Mouse (Mus musculus) liver, adult 2 months (tissue): ENCODE results near the gene a. TPM values are rescaled to one million over a fixed set of nuclear protein-coding genes. Genes with fewer than 3 reads are reported as not detected.

Source experiments
- DNase-seq: peaks from one replicate; pipeline ENCODE4 v3.0.0-alpha.2; 2011; ENCODE audit warnings: low read depth, low spot score; ENCODE audit errors: extremely low read depth
- H3K27ac ChIP-seq: fragments of 200-500 bp; replicated peaks from 2 replicates; pipeline ENCODE4 v1.5.1; 2012; ENCODE audit warnings: low read depth, mild to moderate bottlenecking, control low read depth, inconsistent platforms, low read length; ENCODE audit not compliant: insufficient read depth
- H3K27me3 ChIP-seq: fragments of 200-500 bp; 2 replicates; pipeline ENCODE4 v1.6.1; 2012; ENCODE audit warnings: mild to moderate bottlenecking, moderate library complexity, low read length, inconsistent platforms; ENCODE audit not compliant: control insufficient read depth, insufficient read depth
- H3K36me3 ChIP-seq: fragments of 200-500 bp; 2 replicates; pipeline ENCODE4 v1.6.1; 2012; ENCODE audit warnings: low read length, inconsistent platforms; ENCODE audit not compliant: control insufficient read depth, insufficient read depth
- H3K4me1 ChIP-seq: fragments of 200-500 bp; 2 replicates; pipeline ENCODE4 v1.6.1; 2011; ENCODE audit warnings: low read length; ENCODE audit not compliant: control insufficient read depth, insufficient read depth
- H3K4me3 ChIP-seq: fragments of 200-500 bp; 2 replicates; pipeline ENCODE4 v1.5.1; 2011; ENCODE audit warnings: low read depth, mild to moderate bottlenecking, control low read depth, low read length, moderate library complexity; ENCODE audit not compliant: insufficient read depth
- H3K79me2 ChIP-seq: fragments of 200-500 bp; 2 replicates; pipeline ENCODE4 v1.6.1; 2012; ENCODE audit warnings: inconsistent platforms, mild to moderate bottlenecking, low read length, moderate library complexity; ENCODE audit not compliant: control insufficient read depth, insufficient read depth
- H3K9ac ChIP-seq: fragments of 200-500 bp; 2 replicates; pipeline ENCODE4 v1.6.1; 2012; ENCODE audit warnings: low read depth, mild to moderate bottlenecking, control low read depth, inconsistent platforms, low read length
- CTCF ChIP-seq: fragments of 200-500 bp; IDR thresholded peaks from 2 replicates; pipeline ENCODE4 v1.5.1; 2011; ENCODE audit warnings: low read depth, low read length, control low read depth
- POLR2A ChIP-seq: fragments of 200-500 bp; IDR thresholded peaks from 2 replicates; pipeline ENCODE4 v1.6.1; 2011; ENCODE audit warnings: low read length, control low read depth; ENCODE audit not compliant: insufficient read depth; ENCODE audit errors: extremely low read depth
- WGBS: fragments of 180-500 bp; shearing (Covaris S2); methylation state at CpG from one replicate; pipeline ENCODE4 v1.1.7; 2018; 5-methylcytosine and 5-hydroxymethylcytosine counted together
- polyA plus RNA-seq: library from polyadenylated mRNA; depleted of rRNA; stranded (reverse); fragments of >200 nt; gene quantifications from 2 replicates; pipeline ENCODE4 v1.2.3, GENCODE M21; 2012
- total RNA-seq: library from RNA; depleted of rRNA; stranded (reverse); fragments of >200 nt; gene quantifications from 2 replicates; pipeline ENCODE4 v1.2.3, GENCODE M21; 2014

a gene
- total and polyA plus RNA-seq, 2 experiments = not detected

GRCm38 (mm10) chr2:155030831-155031230 lies 239.6 kb downstream of the a start:
- Histone ChIP-seq H3K27me3 (no peaks in the 10 kb centered on the region), H3K9ac (no peak overlapping the region), H3K27ac (no peak overlapping the region), H3K4me1 (no peaks in the 10 kb centered on the region), H3K79me2 (no peaks in the 10 kb centered on the region), H3K36me3 (no peaks in the 10 kb centered on the region), H3K4me3 (no peak overlapping the region)
- TF ChIP-seq POLR2A (no peak), CTCF (no peak)
- no peak for DNase-seq
- 74% methylated on average over 7 of the region's 7 CpGs for WGBS

GRCm38 (mm10) chr2:155032938-155033710 lies 241.9 kb downstream of the a start:
- TF ChIP-seq CTCF (no peak), POLR2A (no peak)
- H3K36me3 ChIP-seq = no peaks in the 10 kb centered on the region
- H3K27me3 ChIP-seq = no peaks in the 10 kb centered on the region
- no peak overlapping the region for H3K9ac ChIP-seq
- no peak overlapping the region for H3K4me3 ChIP-seq
- 54% methylated on average over 19 of the region's 19 CpGs for whole genome bisulfite sequencing
- no peak overlapping the region for H3K27ac ChIP-seq
- no peaks in the 10 kb centered on the region for H3K4me1 ChIP-seq
- H3K79me2 ChIP-seq = no peaks in the 10 kb centered on the region
- no peak for DNase-seq

- H3K79me2 ChIP-seq = no peaks in the 10 kb centered on the region
- H3K4me3 ChIP-seq = no peak overlapping the region
These were observed 248.8 kb downstream of the a start for GRCm38 (mm10) chr2:155039956-155040355.

GRCm38 (mm10) chr2:155044542-155044941 lies 253.3 kb downstream of the a start:
- no peak overlapping the region for H3K4me3 ChIP-seq
- no peak overlapping the region for H3K9ac ChIP-seq
- 93% methylated on average over 3 of the region's 3 CpGs for WGBS
- no peaks in the 10 kb centered on the region for H3K27me3 ChIP-seq
- no peaks in the 10 kb centered on the region for H3K36me3 ChIP-seq
- no peaks in the 10 kb centered on the region for H3K79me2 ChIP-seq
- H3K27ac ChIP-seq = no peak overlapping the region
- no peak for TF ChIP-seq CTCF
- no peak for TF ChIP-seq POLR2A
- DNase-seq = no peak
- no peaks in the 10 kb centered on the region for H3K4me1 ChIP-seq

More at GRCm38 (mm10) chr2:155039956-155040355, 248.8 kb downstream of the a start:
- H3K4me1 ChIP-seq = no peaks in the 10 kb centered on the region
- H3K27ac ChIP-seq = no peak overlapping the region
- no peaks in the 10 kb centered on the region for H3K27me3 ChIP-seq
- TF ChIP-seq POLR2A = no peak
- no peak for TF ChIP-seq CTCF
- 84% methylated on average over 4 of the region's 4 CpGs for WGBS
- no peak for DNase-seq
- no peaks in the 10 kb centered on the region for H3K36me3 ChIP-seq
- H3K9ac ChIP-seq = no peak overlapping the region

- TF ChIP-seq CTCF (no peak), POLR2A (no peak)
- Histone ChIP-seq H3K27ac (no peak overlapping the region), H3K36me3 (no peaks in the 10 kb centered on the region), H3K4me3 (no peak overlapping the region), H3K27me3 (no peaks in the 10 kb centered on the region), H3K79me2 (no peaks in the 10 kb centered on the region), H3K9ac (no peak overlapping the region), H3K4me1 (peaks cover 2% of the 10 kb centered on the region)
- DNase-seq = no peak
- 86% methylated on average over 3 of the region's 3 CpGs for WGBS
These were observed 253.9 kb downstream of the a start for GRCm38 (mm10) chr2:155045075-155045474.

- Histone ChIP-seq H3K4me3 (no peak overlapping the region), H3K79me2 (no peaks in the 10 kb centered on the region), H3K27me3 (no peaks in the 10 kb centered on the region), H3K36me3 (no peaks in the 10 kb centered on the region), H3K4me1 (peaks cover 13% of the 10 kb centered on the region), H3K9ac (no peak overlapping the region), H3K27ac (no peak overlapping the region)
- no peak for DNase-seq
- TF ChIP-seq CTCF (no peak), POLR2A (no peak)
- 82% methylated on average over 2 of the region's 2 CpGs for WGBS
These were observed 255.6 kb downstream of the a start for GRCm38 (mm10) chr2:155046803-155047202.
